Mouse (Mus musculus) kidney, embryonic 16.5 days (tissue): Measurements from ENCODE around the gene Gng12. TPM values are rescaled to one million over a fixed set of nuclear protein-coding genes. Genes with fewer than 3 reads are reported as not detected.

Source experiments
- ATAC-seq: fragments of 200-750 bp; cut with Nextera tagmentation; 2 replicates; pipeline ENCODE4 v1.8.0; 2017; ENCODE audit warnings: moderate TSS enrichment; ENCODE audit not compliant: low FRiP score, low TSS enrichment
- H3K27ac ChIP-seq: fragments of 300-500 bp; sonication (generic); 2 replicates; pipeline ENCODE4 v1.5.1; 2014; ENCODE audit warnings: low read length
- H3K27me3 ChIP-seq: fragments of 300-500 bp; sonication (generic); 2 replicates; pipeline ENCODE4 v1.6.1; 2014; ENCODE audit warnings: low read length, control low read depth, mixed read lengths; ENCODE audit not compliant: insufficient read depth
- H3K36me3 ChIP-seq: fragments of 300-500 bp; sonication (generic); 2 replicates; pipeline ENCODE4 v1.6.1; 2014; ENCODE audit warnings: low read length, control low read depth, mixed read lengths; ENCODE audit not compliant: insufficient read depth
- H3K4me1 ChIP-seq: fragments of 300-500 bp; sonication (generic); 2 replicates; pipeline ENCODE4 v1.6.1; 2014; ENCODE audit warnings: low read length, control low read depth, mixed read lengths; ENCODE audit not compliant: insufficient read depth
- H3K4me2 ChIP-seq: fragments of 300-500 bp; sonication (generic); replicated peaks from 2 replicates; pipeline ENCODE4 v1.6.1; 2014; ENCODE audit warnings: low read depth, low read length
- H3K4me3 ChIP-seq: fragments of 300-500 bp; sonication (generic); 2 replicates; pipeline ENCODE4 v1.5.1; 2014; ENCODE audit warnings: mild to moderate bottlenecking, low read length
- H3K9ac ChIP-seq: fragments of 300-500 bp; sonication (generic); replicated peaks from 2 replicates; pipeline ENCODE4 v1.6.1; 2014; ENCODE audit warnings: low read length
- H3K9me3 ChIP-seq: fragments of 300-500 bp; sonication (generic); 2 replicates; pipeline ENCODE4 v1.6.1; 2016; ENCODE audit warnings: low read length, control low read depth
- WGBS: fragments of 180-500 bp; shearing (Covaris S2); extraction: QIAGEN DNeasy Blood & Tissue Kit; methylation state at CpG from one replicate; pipeline ENCODE4 v1.1.7; 2014; 5-methylcytosine and 5-hydroxymethylcytosine counted together
- polyA plus RNA-seq: library from polyadenylated mRNA; unstranded; fragments of >200 nt; fragmentation: Nextera tagmentation; extraction: Ambion mirVana; gene quantifications from 2 replicates; pipeline ENCODE4 v1.2.1, GENCODE M21; 2015

Gng12 gene
- polyA plus RNA-seq, 1 experiment from 2014 or later: 111 TPM

DNA sequence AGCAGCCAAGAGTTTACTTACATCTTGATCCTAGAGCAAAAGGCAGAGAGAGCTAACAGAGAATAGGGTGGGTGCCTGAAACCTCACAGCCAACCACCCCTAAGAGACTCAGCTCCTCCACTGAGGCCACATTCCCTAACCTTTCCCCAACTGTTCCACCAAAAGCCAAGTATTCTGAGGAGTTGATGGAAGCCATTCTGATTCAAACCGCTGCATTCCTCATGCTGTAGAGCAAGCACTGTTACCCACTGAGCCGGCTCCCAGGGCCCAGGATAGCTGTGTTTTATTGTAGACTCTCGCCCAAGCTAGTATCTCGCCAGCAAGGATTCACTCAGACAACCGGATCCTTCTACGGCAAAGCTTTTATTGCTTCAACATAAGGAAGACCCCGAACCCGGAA, 98.8 kb downstream of the Gng12 start:
- Histone ChIP-seq H3K4me1 (peaks cover 20% of the 10 kb centered on the region), H3K4me2 (no peak overlapping the region), H3K27ac (no peak overlapping the region), H3K36me3 (no peaks in the 10 kb centered on the region), H3K27me3 (no peaks in the 10 kb centered on the region), H3K4me3 (no peak overlapping the region), H3K9me3 (no peaks in the 10 kb centered on the region), H3K9ac (no peak overlapping the region)
- 93% methylated on average over 8 of the region's 8 CpGs for WGBS
- ATAC-seq: no peak

DNA sequence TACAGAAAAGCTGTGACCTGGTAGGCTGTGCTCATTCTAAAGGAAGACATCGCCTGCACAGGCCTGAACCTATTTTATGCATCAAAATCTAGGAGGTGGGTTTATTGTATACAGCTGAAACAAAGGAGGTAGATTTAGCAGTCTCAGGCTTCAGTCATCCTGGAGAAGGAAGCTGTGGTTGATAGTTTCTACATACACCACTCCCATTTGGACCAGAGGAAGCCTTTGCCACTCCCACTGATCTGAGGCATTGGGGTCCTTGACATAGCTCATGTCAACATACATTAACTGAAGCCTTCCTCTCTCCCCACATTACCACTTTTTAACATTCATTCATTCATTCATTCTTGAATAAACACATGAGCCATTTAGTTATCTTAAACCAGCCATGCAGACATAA, 99.6 kb downstream of the Gng12 start:
- H3K27me3 ChIP-seq: no peaks in the 10 kb centered on the region
- H3K36me3 ChIP-seq: no peaks in the 10 kb centered on the region
- no peaks in the 10 kb centered on the region for H3K9me3 ChIP-seq
- 92% methylated on average over 1 of the region's 1 CpGs for WGBS
- peaks cover 23% of the 10 kb centered on the region for H3K4me1 ChIP-seq
- H3K4me3 ChIP-seq: no peak overlapping the region
- H3K9ac ChIP-seq: no peak overlapping the region
- no peak for ATAC-seq
- no peak overlapping the region for H3K27ac ChIP-seq
- no peak overlapping the region for H3K4me2 ChIP-seq

DNA sequence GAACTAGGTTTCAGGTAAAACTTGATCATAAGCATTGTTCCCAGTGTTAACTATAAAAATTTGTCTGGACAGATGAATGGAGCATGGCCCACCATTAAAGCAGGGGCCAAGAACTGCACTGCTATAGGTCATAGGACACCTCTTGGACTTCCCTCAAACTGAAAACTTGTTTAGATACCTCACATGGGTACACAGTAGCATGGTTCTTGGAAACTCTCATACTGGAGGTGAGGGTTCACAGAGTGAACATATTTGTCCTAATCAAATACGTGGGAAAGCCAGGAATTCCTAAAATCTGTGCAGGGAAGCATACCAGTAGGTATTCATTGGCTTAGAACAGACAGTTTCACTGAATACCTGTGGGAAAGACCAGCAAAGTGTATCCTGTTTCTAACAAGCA, 100.1 kb downstream of the Gng12 start:
- Histone ChIP-seq H3K4me2 (no peak overlapping the region), H3K9me3 (no peaks in the 10 kb centered on the region), H3K9ac (no peak overlapping the region), H3K36me3 (no peaks in the 10 kb centered on the region), H3K27ac (no peak overlapping the region), H3K27me3 (no peaks in the 10 kb centered on the region), H3K4me1 (peaks cover 23% of the 10 kb centered on the region), H3K4me3 (no peak overlapping the region)
- ATAC-seq: no peak
- 71% methylated on average over 1 of the region's 1 CpGs for WGBS

DNA sequence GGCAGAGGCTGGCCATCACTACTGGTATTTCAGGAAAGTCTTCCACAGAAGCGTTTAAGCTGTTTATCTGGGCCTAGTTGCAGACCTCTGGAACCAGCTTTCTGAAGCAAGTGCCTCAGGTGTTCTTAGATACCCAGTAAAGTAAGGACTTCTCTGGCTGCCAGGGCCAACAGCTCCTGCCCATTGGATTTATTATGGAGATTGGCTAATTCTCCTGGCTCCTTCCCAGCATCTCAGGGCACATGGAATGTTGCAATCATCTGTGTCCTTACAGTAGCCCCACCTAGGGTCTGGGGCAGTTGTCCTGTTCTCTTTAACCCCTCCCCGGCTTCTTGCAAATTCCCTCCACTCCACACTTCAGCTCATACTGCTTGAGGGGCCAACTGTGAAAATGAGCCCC, 102.4 kb downstream of the Gng12 start:
- Histone ChIP-seq H3K27ac (no peak overlapping the region), H3K27me3 (no peaks in the 10 kb centered on the region), H3K4me2 (no peak overlapping the region), H3K36me3 (no peaks in the 10 kb centered on the region), H3K4me3 (no peak overlapping the region), H3K9me3 (no peaks in the 10 kb centered on the region), H3K9ac (no peak overlapping the region), H3K4me1 (peaks cover 23% of the 10 kb centered on the region)
- 85% methylated on average over 2 of the region's 2 CpGs for WGBS
- no peak for ATAC-seq

DNA sequence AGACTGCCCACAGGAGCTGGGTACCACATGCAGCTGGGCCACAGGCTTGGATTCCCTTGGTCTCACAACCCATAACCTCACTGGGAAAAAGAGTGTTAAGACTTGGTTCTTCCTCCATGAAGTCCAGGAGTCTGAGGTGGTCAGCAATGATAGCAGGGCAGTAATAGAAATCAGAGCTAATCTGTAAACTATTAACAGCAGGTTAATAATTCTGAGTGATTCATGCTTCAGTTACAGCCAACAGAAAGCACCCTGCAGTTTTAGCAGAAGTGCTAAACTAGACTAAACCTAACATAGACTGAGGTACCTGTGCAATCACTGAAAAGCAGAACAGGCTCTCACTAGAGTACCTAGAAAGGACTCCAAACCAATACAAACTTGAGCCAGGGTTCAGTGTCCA, 103.6 kb downstream of the Gng12 start:
- peak; percentile 88 for ATAC-seq
- H3K4me2 ChIP-seq: no peak overlapping the region
- no peaks in the 10 kb centered on the region for H3K9me3 ChIP-seq
- H3K4me1 ChIP-seq: peaks cover 23% of the 10 kb centered on the region
- no peak overlapping the region for H3K4me3 ChIP-seq
- peak overlapping the region; percentile 83 for H3K27ac ChIP-seq
- H3K36me3 ChIP-seq: no peaks in the 10 kb centered on the region
- no peak overlapping the region for H3K9ac ChIP-seq
- no peaks in the 10 kb centered on the region for H3K27me3 ChIP-seq

DNA sequence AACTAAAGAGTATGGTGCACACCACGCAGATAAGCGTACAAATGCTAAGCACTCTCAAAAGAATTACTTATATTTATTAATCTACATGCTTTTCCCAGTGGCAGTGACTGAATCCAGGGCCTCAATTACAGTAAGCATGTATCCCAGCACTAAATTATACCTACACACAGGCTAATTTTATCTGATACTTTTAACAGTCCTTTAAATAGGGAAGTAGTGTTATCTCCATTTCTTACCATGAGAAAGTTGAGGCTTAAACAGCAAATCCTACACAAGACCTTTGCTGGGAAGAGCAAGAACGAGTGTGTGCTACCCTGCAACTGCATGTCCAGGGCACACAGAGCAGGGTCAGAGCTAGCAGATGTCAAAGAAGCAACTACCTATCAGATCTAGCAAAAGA, 113.7 kb downstream of the Gng12 start:
- WGBS: 97% methylated on average over 3 of the region's 3 CpGs
- Histone ChIP-seq H3K9ac (no peak overlapping the region), H3K4me3 (no peak overlapping the region), H3K9me3 (no peaks in the 10 kb centered on the region), H3K27ac (no peak overlapping the region; the same call in 1 of the 2 replicates), H3K36me3 (no peaks in the 10 kb centered on the region), H3K27me3 (no peaks in the 10 kb centered on the region), H3K4me2 (no peak overlapping the region), H3K4me1 (peaks cover 18% of the 10 kb centered on the region)
- ATAC-seq: no peak

DNA sequence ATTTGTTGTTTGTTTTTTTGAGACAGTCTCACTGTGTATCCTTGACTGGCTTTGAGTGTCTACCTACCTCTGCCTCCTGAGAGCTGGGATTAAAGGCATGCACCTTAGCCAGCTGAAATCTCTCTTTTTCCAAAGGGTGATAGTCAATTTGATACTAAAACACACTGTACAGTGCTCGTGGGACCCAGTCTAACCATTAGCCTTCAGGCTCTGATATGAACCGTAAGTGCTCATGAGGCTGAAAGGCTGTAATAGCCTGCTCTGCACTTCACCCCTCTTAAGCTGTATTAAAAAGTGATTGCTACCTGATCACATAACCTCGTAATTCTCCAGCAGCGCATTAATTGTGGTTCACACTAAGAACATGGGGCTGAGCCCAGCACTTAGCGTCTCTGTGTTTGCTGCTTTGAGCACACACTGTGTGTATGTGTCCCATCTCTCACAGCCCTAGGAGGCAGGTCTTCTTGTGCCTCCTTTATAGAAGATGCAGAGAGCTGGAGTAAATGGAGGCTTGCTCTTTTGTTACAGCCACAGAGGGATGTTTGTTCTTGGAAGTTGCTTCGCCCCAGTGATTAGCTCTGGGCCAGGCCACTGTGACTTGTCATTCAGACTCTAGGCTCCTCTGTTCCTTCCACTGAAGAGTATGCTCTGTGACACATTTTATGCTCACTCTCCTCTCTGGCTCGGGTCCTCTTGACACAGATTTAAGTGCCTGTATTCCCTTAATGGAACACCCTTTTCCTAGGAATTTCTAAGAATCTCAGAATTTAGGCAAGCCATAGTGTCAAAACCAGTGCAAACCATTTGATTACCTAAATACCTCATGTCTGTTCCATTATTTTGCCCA, 114.4 kb downstream of the Gng12 start:
- H3K4me3 ChIP-seq: no peak overlapping the region
- H3K4me1 ChIP-seq: peaks cover 20% of the 10 kb centered on the region
- H3K27ac ChIP-seq: peak overlapping the region; percentile 25; the same call in 1 of the 2 replicates
- H3K36me3 ChIP-seq: no peaks in the 10 kb centered on the region
- H3K4me2 ChIP-seq: no peak overlapping the region
- no peaks in the 10 kb centered on the region for H3K9me3 ChIP-seq
- H3K27me3 ChIP-seq: no peaks in the 10 kb centered on the region
- 0 out of 2 replicates have a peak, but pooled peaks have one; percentile 9 for ATAC-seq
- H3K9ac ChIP-seq: no peak overlapping the region
- WGBS: 57% methylated on average over 7 of the region's 7 CpGs

DNA sequence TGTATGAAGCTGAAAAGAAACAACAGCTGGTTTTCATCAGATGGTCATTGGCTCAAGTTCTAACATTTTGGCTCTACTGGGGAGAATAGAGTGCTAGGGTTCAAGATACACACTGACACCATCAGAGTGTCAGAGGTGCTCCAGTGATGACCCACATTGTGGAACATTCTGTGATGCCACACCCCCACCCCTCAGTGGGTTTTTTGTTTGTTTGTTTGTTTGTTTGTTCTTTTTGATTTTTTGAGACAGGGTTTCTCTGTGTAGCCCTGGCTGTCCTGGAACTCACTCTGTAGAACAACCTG, 115.0 kb downstream of the Gng12 start:
- H3K4me1 ChIP-seq: peaks cover 26% of the 10 kb centered on the region
- H3K4me2 ChIP-seq: no peak overlapping the region
- no peaks in the 10 kb centered on the region for H3K9me3 ChIP-seq
- no peaks in the 10 kb centered on the region for H3K27me3 ChIP-seq
- no peak overlapping the region for H3K4me3 ChIP-seq
- no peak for ATAC-seq
- H3K36me3 ChIP-seq: no peaks in the 10 kb centered on the region
- H3K9ac ChIP-seq: no peak overlapping the region
- H3K27ac ChIP-seq: no peak overlapping the region

DNA sequence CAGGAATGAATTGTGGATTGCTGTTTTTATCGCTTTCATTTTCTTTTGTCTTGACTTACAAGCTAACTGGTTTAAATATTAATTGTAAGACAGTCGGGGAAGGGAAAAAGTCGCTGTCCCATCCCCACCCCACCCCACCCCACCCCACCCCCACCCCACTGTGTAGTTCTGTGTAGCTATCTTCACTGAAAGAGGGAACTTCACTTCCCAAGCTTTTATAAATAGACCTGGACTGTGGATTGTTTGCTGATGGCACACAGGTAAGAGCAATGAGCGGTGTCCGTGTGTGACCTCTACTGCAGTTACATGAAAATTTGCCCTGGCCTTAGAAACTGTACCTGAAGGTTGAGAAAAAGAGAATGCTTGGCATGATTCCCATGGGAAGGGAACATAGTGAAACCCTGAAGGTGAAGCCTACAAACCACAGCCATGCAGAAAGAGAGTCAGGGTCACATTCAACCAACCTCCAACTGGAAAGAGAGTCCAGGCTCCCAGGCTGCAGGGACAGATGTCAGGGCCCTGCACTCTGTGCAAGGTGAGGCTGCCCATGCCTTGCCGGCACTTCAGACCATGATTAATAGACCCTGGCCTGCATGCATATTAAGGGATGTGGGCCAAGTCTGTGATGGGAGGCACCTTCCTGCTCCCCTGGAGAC, 117.2 kb downstream of the Gng12 start:
- ATAC-seq: 0 out of 2 replicates have a peak, but pooled peaks have one; percentile 53

DNA sequence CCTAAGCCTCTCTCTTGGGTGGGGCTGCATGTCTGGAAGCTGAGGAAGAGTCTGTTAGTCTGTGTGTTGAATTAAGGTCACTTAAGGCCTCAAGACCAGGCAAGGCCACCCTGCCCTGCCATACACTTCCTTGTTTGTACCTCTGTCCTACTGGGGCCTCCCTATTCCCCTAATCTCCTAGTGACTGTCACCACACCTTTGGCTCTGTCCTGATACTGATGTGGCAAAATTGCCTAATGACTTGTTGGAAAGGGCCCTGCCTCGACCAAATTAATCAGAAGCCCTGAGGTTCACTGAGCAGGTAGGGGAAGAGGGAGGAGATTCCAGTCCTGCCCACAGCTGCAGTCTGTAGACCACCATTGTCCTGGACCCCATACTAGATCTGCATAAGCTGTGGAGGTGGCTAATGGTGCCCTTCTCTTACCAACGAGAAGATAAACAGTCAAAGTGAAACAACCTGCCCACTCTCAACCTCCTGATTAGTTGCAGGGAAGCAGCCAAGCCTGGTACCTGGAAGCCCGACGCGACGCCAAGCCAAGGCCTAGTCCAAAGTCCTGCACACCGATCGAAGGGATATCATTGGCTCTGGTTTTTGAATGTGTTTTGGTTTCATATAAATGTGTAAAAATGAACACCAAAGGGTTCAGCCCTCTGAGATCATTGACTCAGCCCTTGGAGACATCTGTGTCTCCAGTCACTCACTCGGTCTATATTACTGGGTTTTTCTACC, 117.9 kb downstream of the Gng12 start:
- no peak overlapping the region for H3K4me3 ChIP-seq
- H3K9me3 ChIP-seq: no peaks in the 10 kb centered on the region
- peak overlapping the region; percentile 11 for H3K27ac ChIP-seq
- H3K36me3 ChIP-seq: peaks cover 12% of the 10 kb centered on the region
- no peak overlapping the region for H3K9ac ChIP-seq
- 88% methylated on average over 9 of the region's 9 CpGs for WGBS
- H3K4me1 ChIP-seq: peaks cover 32% of the 10 kb centered on the region
- no peak for ATAC-seq
- no peak overlapping the region for H3K4me2 ChIP-seq
- H3K27me3 ChIP-seq: no peaks in the 10 kb centered on the region

More for the DNA sequence above, 117.2 kb downstream of the Gng12 start:
- Histone ChIP-seq H3K36me3 (peaks cover 10% of the 10 kb centered on the region), H3K9me3 (no peaks in the 10 kb centered on the region), H3K27me3 (no peaks in the 10 kb centered on the region), H3K4me3 (no peak overlapping the region), H3K4me2 (no peak overlapping the region), H3K27ac (peak overlapping the region; percentile 56), H3K9ac (no peak overlapping the region), H3K4me1 (peaks cover 32% of the 10 kb centered on the region)
- 72% methylated on average over 6 of the region's 6 CpGs for WGBS
